Mouse (Mus musculus): ENCODE results near the gene Btnl9. TPM values are rescaled to one million over a fixed set of nuclear protein-coding genes. Genes with fewer than 3 reads are reported as not detected.

Btnl9 gene
- polyA plus RNA-seq, 1 experiment from 2014 or later: 0.65 TPM

- WGBS: 90% methylated on average over 2 of the region's 2 CpGs
- Histone ChIP-seq H3K4me2 (ENCODE audit: low read length) (no peak overlapping the region), H3K9ac (ENCODE audit: low read depth, low read length) (no peak overlapping the region), H3K4me1 (ENCODE audit: control insufficient read depth, insufficient read depth, low read depth, low read length) (no peaks in the 10 kb centered on the region), H3K4me3 (ENCODE audit: low read length) (no peak overlapping the region), H3K36me3 (ENCODE audit: control insufficient read depth, insufficient read depth, low read length) (no peaks in the 10 kb centered on the region), H3K9me3 (ENCODE audit: control insufficient read depth, low read length) (no peaks in the 10 kb centered on the region), H3K27me3 (replicated peaks; ENCODE audit: control insufficient read depth, insufficient read depth, low read length) (no peaks in the 10 kb centered on the region), H3K27ac (ENCODE audit: low read depth, low read length) (no peak overlapping the region)
- no peak for ATAC-seq
Observed at GRCm38 (mm10) chr11:49156821-49157814, 29.8 kb downstream of the Btnl9 start.

GRCm38 (mm10) chr11:49154077-49154476, 32.9 kb downstream of the Btnl9 start, which contains the start of gene Olfr1394:
Olfr1394 (plus strand) TSS chr11:49154377.
- Histone ChIP-seq H3K4me2 (ENCODE audit: low read length) (no peak within 1 kb of the TSS), H3K4me1 (ENCODE audit: control insufficient read depth, insufficient read depth, low read depth, low read length) (no peaks in the 10 kb centered on the region), H3K4me3 (ENCODE audit: low read length) (no peak within 1 kb of the TSS), H3K36me3 (ENCODE audit: control insufficient read depth, insufficient read depth, low read length) (no peaks in the 10 kb centered on the region), H3K9me3 (ENCODE audit: control insufficient read depth, low read length) (no peaks in the 10 kb centered on the region), H3K27ac (ENCODE audit: low read depth, low read length) (no peak within 1 kb of the TSS), H3K27me3 (replicated peaks; ENCODE audit: control insufficient read depth, insufficient read depth, low read length) (no peaks in the 10 kb centered on the region), H3K9ac (ENCODE audit: low read depth, low read length) (no peak within 1 kb of the TSS)
- no peak for ATAC-seq
- WGBS: 93% methylated on average over 1 of the region's 1 CpGs

GRCm38 (mm10) chr11:49141974-49142373, 45.0 kb downstream of the Btnl9 start, which contains the start of gene Olfr1395:
Olfr1395 (plus strand) TSS chr11:49142274.
- Histone ChIP-seq H3K36me3 (ENCODE audit: control insufficient read depth, insufficient read depth, low read length) (no peaks in the 10 kb centered on the region), H3K4me1 (ENCODE audit: control insufficient read depth, insufficient read depth, low read depth, low read length) (no peaks in the 10 kb centered on the region), H3K9me3 (ENCODE audit: control insufficient read depth, low read length) (no peaks in the 10 kb centered on the region), H3K4me3 (ENCODE audit: low read length) (no peak within 1 kb of the TSS), H3K27ac (ENCODE audit: low read depth, low read length) (no peak within 1 kb of the TSS), H3K9ac (ENCODE audit: low read depth, low read length) (no peak within 1 kb of the TSS), H3K27me3 (replicated peaks; ENCODE audit: control insufficient read depth, insufficient read depth, low read length) (no peaks in the 10 kb centered on the region), H3K4me2 (ENCODE audit: low read length) (no peak within 1 kb of the TSS)
- WGBS: 91% methylated on average over 6 of the region's 6 CpGs
- ATAC-seq: no peak

GRCm38 (mm10) chr11:49124169-49124568, 62.8 kb downstream of the Btnl9 start:
- H3K27ac ChIP-seq (ENCODE audit: low read depth, low read length): no peak overlapping the region
- H3K4me1 ChIP-seq (ENCODE audit: control insufficient read depth, insufficient read depth, low read depth, low read length): no peaks in the 10 kb centered on the region
- H3K27me3 ChIP-seq (replicated peaks; ENCODE audit: control insufficient read depth, insufficient read depth, low read length): no peaks in the 10 kb centered on the region
- H3K36me3 ChIP-seq (ENCODE audit: control insufficient read depth, insufficient read depth, low read length): no peaks in the 10 kb centered on the region
- no peak overlapping the region for H3K4me3 ChIP-seq (ENCODE audit: low read length)
- 91% methylated on average over 2 of the region's 2 CpGs for WGBS
- ATAC-seq: no peak
- no peak overlapping the region for H3K9ac ChIP-seq (ENCODE audit: low read depth, low read length)
- no peaks in the 10 kb centered on the region for H3K9me3 ChIP-seq (ENCODE audit: control insufficient read depth, low read length)
- H3K4me2 ChIP-seq (ENCODE audit: low read length): no peak overlapping the region

GRCm38 (mm10) chr11:49119635-49120034, 67.3 kb downstream of the Btnl9 start:
- no peak overlapping the region for H3K4me3 ChIP-seq (ENCODE audit: low read length)
- no peak overlapping the region for H3K9ac ChIP-seq (ENCODE audit: low read depth, low read length)
- H3K9me3 ChIP-seq (ENCODE audit: control insufficient read depth, low read length): no peaks in the 10 kb centered on the region
- H3K27ac ChIP-seq (ENCODE audit: low read depth, low read length): no peak overlapping the region
- no peaks in the 10 kb centered on the region for H3K27me3 ChIP-seq (replicated peaks; ENCODE audit: control insufficient read depth, insufficient read depth, low read length)
- WGBS: 88% methylated on average over 3 of the region's 3 CpGs
- H3K36me3 ChIP-seq (ENCODE audit: control insufficient read depth, insufficient read depth, low read length): no peaks in the 10 kb centered on the region
- no peak overlapping the region for H3K4me2 ChIP-seq (ENCODE audit: low read length)
- ATAC-seq: no peak
- no peaks in the 10 kb centered on the region for H3K4me1 ChIP-seq (ENCODE audit: control insufficient read depth, insufficient read depth, low read depth, low read length)

Other genes with a start within 250 kb of the Btnl9 start
- gene Psme2b, start 241.0 kb downstream of the Btnl9 start, polyA plus RNA-seq (2015; fragmentation: Nextera tagmentation; extraction: Ambion mirVana): 1.4 and 6.2 TPM in 2 replicates
- not detected in 2 replicates for gene Olfr56, start 208.3 kb downstream of the Btnl9 start, polyA plus RNA-seq (2015; fragmentation: Nextera tagmentation; extraction: Ambion mirVana)
- 0.24 and 0.46 TPM in 2 replicates for gene 9930111J21Rik1, start 207.8 kb downstream of the Btnl9 start, polyA plus RNA-seq (2015; fragmentation: Nextera tagmentation; extraction: Ambion mirVana)
- not detected in 2 replicates for gene Gm12185, start 194.9 kb downstream of the Btnl9 start, polyA plus RNA-seq (2015; fragmentation: Nextera tagmentation; extraction: Ambion mirVana)
- gene Tgtp1, start 193.0 kb downstream of the Btnl9 start, polyA plus RNA-seq (2015; fragmentation: Nextera tagmentation; extraction: Ambion mirVana): 0.09 and 0.25 TPM in 2 replicates
- gene 9930111J21Rik2, start 135.9 kb downstream of the Btnl9 start, polyA plus RNA-seq (2015; fragmentation: Nextera tagmentation; extraction: Ambion mirVana): 0.29 and 0.40 TPM in 2 replicates
- gene Tgtp2, start 123.0 kb downstream of the Btnl9 start, polyA plus RNA-seq (2015; fragmentation: Nextera tagmentation; extraction: Ambion mirVana): 0.09 TPM in 1 of 2 replicates, not detected in the other
- 0.81 TPM in 2 replicates for gene Ifi47, start 110.6 kb downstream of the Btnl9 start, polyA plus RNA-seq (2015; fragmentation: Nextera tagmentation; extraction: Ambion mirVana)
- not detected in 2 replicates for gene Olfr1396, start 72.3 kb downstream of the Btnl9 start, polyA plus RNA-seq (2015; fragmentation: Nextera tagmentation; extraction: Ambion mirVana)
- not detected in 2 replicates for gene Olfr1395, start 44.9 kb downstream of the Btnl9 start, polyA plus RNA-seq (2015; fragmentation: Nextera tagmentation; extraction: Ambion mirVana)
- gene Olfr1394, start 32.8 kb downstream of the Btnl9 start, polyA plus RNA-seq (2015; fragmentation: Nextera tagmentation; extraction: Ambion mirVana): not detected in 2 replicates
- 35.3 and 38.0 TPM in 2 replicates for gene Zfp62, start 16.1 kb upstream of the Btnl9 start, polyA plus RNA-seq (2015; fragmentation: Nextera tagmentation; extraction: Ambion mirVana)
- 34.5 and 38.2 TPM in 2 replicates for gene Mgat1, start 57.0 kb upstream of the Btnl9 start, polyA plus RNA-seq (2015; fragmentation: Nextera tagmentation; extraction: Ambion mirVana)
- 0.08 TPM in 1 of 2 replicates, not detected in the other for gene Olfr1393, start 91.1 kb upstream of the Btnl9 start, polyA plus RNA-seq (2015; fragmentation: Nextera tagmentation; extraction: Ambion mirVana)
- gene Olfr1392, start 98.1 kb upstream of the Btnl9 start, polyA plus RNA-seq (2015; fragmentation: Nextera tagmentation; extraction: Ambion mirVana): 0.13 TPM in 1 of 2 replicates, not detected in the other
- not detected in 2 replicates for gene Olfr10, start 117.6 kb upstream of the Btnl9 start, polyA plus RNA-seq (2015; fragmentation: Nextera tagmentation; extraction: Ambion mirVana)
- not detected in 2 replicates for gene Olfr1391, start 135.6 kb upstream of the Btnl9 start, polyA plus RNA-seq (2015; fragmentation: Nextera tagmentation; extraction: Ambion mirVana)
- not detected in 2 replicates for gene Olfr1390, start 148.0 kb upstream of the Btnl9 start, polyA plus RNA-seq (2015; fragmentation: Nextera tagmentation; extraction: Ambion mirVana)
- gene Olfr1389, start 235.9 kb upstream of the Btnl9 start, polyA plus RNA-seq (2015; fragmentation: Nextera tagmentation; extraction: Ambion mirVana): not detected in 2 replicates
- 0.09 and 0.10 TPM in 2 replicates for gene Olfr1388, start 249.5 kb upstream of the Btnl9 start, polyA plus RNA-seq (2015; fragmentation: Nextera tagmentation; extraction: Ambion mirVana)